Mouse (Mus musculus) Patski (cell line): ENCODE results near the gene 1700037C18Rik. TPM values are rescaled to one million over a fixed set of nuclear protein-coding genes. Genes with fewer than 3 reads are reported as not detected.

Experiments
- ATAC-seq: fragments of 100-300 bp; one replicate; pipeline ENCODE4 v1.8.0; 2021
- CTCF ChIA-PET: fragments of 350-600 bp; sonication (Branson Sonifier 250); formaldehyde crosslinking; loops from one replicate; lab custom pipeline; 2022; ENCODE audit warnings: inconsistent platforms; lab: Charles Lee
- POLR2A ChIA-PET: fragments of 350-600 bp; sonication (Branson Sonifier 250); formaldehyde crosslinking; loops from one replicate; lab custom pipeline; 2022; ENCODE audit warnings: antibody characterized with exemption, inconsistent platforms; lab: Charles Lee
- DNase-seq: peaks from one replicate; pipeline ENCODE4 v3.0.0-alpha.2; 2011; ENCODE audit warnings: low read depth, low spot score
- H3K27me3 ChIP-seq: fragments of 371-371 bp; one replicate; pipeline ENCODE4 v1.5.1; 2021
- CTCF ChIP-seq: fragments of 100-300 bp; IDR thresholded peaks from one replicate; pipeline ENCODE4 v1.5.1; 2021
- in situ Hi-C: fragments of 300-500 bp; cut with MboI; formaldehyde crosslinking; loops from 3 replicates; pipeline ENCODE4 v1.11.1; 2018; ENCODE audit warnings: low pct_unique_long_range_greater_than_20kb, mixed read lengths
- polyA plus RNA-seq: library from polyadenylated mRNA; unstranded; gene quantifications from one replicate; pipeline ENCODE4 v1.2.3, GENCODE M21; 2021

1700037C18Rik gene
- polyA plus RNA-seq, 1 experiment from 2014 or later, result 13.1 TPM

DNA sequence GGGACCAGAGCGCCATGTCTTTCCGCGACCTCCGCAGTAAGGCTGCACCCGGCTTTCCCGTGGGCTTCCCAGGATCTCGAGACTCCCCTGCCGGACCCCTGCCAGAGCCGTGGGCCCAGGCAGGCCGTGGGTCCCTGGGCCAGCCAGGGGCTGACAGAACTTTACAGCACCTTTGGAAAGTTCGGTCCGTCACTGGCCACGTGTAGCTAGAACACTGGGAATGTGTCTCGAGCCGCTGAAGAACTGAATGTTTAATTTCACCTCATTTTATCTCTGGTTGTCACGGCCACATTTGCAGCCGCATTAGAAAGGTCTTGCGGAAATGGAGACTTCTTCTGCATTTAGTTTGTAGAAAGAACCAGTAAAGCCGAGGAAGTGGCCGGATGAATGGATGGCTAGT is 629 bp upstream of the 1700037C18Rik start:
- H3K27me3 ChIP-seq, result no peaks in the 10 kb centered on the region
- in situ Hi-C loops, result loop anchor here (10.0 kb wide), 1 partner anchor 164 kb away; the partner anchor contains the start of gene Zfp263
- TF ChIP-seq CTCF, result no peak
- ATAC-seq (peak; percentile 42), DNase-seq (no peak)
- ChIA-PET POLR2A (no interaction called here), CTCF (interaction anchor here (0.8 to 2.2 kb wide), 9 partner anchors 8 to 166 kb away, joined by 3 to 7 read pairs (median 3); partner anchors contain the start of genes Olfr15 and Zfp263)

DNA sequence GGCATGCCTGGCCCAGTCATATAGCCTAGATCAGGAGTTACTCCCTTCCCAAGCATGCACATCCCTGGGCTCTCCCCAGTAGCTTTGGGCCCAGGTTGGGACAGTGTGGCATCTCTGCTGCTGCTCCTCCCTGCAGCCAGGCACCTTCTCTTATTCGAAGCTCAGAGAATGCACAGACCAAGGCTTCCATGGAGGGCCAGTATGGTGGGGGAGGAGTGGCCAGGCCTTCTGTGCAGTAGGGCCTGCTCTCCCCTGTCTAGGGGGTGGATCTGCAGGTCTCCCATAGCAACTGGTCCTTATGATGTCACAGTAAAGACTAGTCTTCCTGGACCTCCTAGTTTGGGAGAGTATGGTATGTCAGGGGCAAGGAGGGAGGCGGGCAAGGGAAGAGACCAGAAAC is 1.0 kb downstream of the 1700037C18Rik start:
- ATAC-seq (no peak), DNase-seq (no peak)
- TF ChIP-seq CTCF, result no peak
- ChIA-PET POLR2A (no interaction called here), CTCF (interaction anchor here (1.3 kb wide), 1 partner anchor 24 kb away, joined by 3 read pairs; no protein-coding TSS in a partner anchor)
- H3K27me3 ChIP-seq, result no peaks in the 10 kb centered on the region
- in situ Hi-C loops, result loop anchor here (10.0 kb wide), 1 partner anchor 163 kb away; the partner anchor contains the start of gene Zfp263

DNA sequence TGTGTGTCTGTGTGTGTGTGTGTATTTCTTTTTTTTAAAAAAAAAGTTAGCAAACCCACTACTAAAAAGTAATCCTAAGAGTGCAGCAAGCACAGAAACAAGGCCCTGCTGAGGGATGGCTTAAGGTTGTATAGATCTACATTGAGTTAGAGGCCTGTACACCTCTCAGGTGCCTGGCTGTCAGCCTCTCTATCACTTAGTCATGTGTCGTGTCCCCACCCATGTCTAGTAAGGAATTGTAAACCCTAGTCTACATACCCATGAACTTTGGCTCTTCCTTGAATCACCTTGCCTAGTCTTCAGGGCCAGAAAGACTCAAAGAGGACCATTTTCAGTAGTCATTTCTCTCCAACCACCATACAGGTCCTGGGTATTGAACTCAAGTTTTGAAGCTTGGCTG is 11.9 kb downstream of the 1700037C18Rik start:
- no peak for TF ChIP-seq CTCF
- POLR2A ChIA-PET, result no interaction called here
- ATAC-seq (no peak), DNase-seq (no peak)
- H3K27me3 ChIP-seq, result no peaks in the 10 kb centered on the region
- CTCF ChIA-PET, result interaction anchor here (0.9 to 1.2 kb wide), 2 partner anchors 9 to 63 kb away, joined by 3 read pairs; no protein-coding TSS in a partner anchor
- in situ Hi-C loops, result no loop called here

DNA sequence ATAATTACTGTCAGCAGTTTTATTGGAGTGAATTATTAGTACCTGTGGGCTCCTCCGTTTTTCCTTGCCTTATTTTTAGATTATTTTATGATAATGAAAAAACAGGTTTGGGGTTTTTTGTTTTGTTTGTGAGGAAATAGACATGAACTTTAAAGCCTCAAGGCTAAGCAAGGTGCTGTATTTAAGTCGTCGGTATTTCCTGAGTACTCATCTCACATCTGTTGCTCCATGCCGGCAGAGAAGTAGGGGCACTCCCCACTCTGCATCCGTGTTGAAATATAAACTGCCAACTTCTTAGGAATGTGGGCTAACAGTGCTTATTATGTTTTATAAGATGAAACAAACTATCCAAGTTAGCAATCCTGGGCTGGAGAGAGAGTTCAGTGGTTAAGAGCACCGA is 12.4 kb downstream of the 1700037C18Rik start:
- H3K27me3 ChIP-seq, result no peaks in the 10 kb centered on the region
- ATAC-seq (no peak), DNase-seq (no peak)
- no peak for TF ChIP-seq CTCF
- POLR2A ChIA-PET, result no interaction called here
- CTCF ChIA-PET, result interaction anchor here (1.2 kb wide), 1 partner anchor 9 kb away, joined by 3 read pairs; no protein-coding TSS in a partner anchor
- in situ Hi-C loops, result no loop called here

DNA sequence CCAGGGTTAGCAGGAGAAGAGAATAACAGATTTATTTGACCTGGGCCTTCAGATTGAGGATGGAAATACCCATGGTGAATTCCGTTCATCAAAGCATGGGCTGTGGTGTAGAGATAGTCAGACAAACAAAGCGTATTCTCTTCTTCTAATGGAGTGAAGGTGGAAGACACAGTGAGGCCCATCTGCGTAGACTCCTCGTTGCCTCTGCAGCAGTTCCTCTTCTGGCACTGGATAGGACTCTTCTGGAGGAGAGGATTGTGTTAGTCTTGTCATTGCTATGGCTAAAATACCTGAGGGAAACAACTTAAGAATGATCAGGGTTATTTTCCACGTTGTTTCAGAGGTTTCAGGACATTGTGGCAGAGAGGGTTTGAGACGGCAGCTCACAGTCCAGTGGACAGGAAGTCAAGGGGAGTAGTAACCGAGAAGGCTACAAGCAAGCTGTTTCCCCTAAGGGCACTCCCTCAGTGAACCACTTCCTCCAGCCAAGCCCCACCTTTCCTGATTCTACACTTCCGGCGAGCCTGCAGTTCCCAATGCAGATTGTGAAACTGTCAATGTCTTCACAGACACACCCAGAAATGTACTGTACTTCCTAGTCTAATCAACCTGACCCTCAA is 13.2 kb downstream of the 1700037C18Rik start:
- no peaks in the 10 kb centered on the region for H3K27me3 ChIP-seq
- in situ Hi-C loops, result no loop called here
- ATAC-seq, result no peak
- ChIA-PET POLR2A (no interaction called here), CTCF (no interaction called here)
- no peak for TF ChIP-seq CTCF
- DNase-seq, result no peak

DNA sequence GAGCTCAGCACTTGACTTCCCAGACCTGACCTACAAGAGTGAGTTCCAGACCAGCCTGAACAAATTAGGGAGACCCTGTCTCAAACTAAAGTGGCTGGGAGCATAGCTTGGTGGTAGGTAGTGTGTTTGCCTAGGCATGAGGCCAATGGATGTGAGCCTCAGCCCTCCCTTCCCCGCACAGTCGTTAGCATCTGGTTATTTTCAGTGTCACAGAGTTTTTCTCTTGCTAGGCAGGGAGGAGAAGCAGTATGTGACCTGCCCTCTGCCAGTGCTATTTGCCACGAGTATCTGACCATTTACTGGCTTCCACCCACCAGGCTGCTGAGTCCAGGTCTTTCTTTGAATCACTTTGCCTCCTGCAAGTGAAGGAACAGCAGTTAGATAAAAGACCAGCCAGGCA is 14.8 kb downstream of the 1700037C18Rik start:
- ChIA-PET POLR2A (no interaction called here), CTCF (no interaction called here)
- no peak for DNase-seq
- H3K27me3 ChIP-seq, result no peaks in the 10 kb centered on the region
- no peak for TF ChIP-seq CTCF
- in situ Hi-C loops, result no loop called here
- ATAC-seq, result no peak

DNA sequence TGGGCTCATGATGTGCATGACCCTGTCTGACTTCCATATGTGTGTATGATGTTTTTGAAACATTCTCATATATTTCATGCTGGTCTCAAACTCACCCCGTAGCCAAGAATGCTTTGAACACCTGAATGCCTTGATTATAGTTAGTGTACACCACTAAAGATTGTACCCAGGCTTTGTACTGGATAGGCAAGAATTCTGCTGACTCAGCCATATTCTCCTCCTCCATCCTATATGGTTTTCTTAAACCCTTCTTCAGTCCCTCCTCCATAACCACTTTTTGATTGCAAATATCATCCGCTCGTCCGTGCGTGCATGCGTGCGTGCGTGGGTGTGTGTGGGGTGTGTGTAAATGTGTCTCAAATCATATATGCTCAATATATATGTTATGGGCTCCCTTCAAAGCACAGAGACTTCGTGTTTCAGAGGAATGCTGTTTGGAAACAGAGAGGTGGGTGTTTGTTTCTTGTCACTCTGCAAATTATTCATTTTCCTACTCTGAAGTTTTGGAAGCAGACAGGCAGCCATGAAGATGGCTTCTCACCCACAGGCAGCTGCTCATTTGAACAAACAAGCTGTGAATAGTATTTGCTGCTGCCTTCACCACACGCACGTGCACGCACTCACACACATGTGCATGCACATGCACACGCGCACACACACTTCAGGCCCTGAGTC is 16.7 kb downstream of the 1700037C18Rik start:
- no peak for TF ChIP-seq CTCF

DNA sequence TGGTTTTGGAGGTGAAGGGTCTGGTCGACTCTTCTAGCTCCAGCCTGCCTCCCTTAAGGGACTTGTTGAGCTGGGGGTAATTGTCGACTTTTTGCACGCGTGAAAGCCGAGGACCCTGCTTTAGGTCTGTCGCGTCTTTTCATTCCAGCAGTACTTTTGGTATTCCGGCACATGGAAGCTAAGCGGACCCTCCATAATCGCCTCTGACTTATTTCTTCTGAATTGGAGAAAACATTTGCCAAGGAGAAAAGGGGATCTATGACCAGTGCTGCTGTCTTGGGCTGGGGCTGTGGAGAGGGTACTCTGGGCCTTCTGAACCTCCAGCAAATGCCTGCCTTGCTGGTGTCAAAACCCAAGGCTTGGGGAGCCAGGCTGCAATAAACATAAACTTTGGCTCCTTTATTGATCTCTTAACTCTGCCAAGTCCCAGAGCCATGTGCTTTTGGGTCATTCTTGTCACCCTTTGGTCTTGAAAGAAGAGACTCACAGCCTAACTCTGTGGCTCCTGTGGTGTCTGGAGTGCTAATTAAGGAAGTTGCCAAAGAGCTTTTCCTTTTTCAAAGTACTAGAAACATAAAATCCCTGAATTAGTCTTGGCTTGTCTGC is 23.3 kb downstream of the 1700037C18Rik start:
- DNase-seq (no peak), ATAC-seq (peak; percentile 8)
- ChIA-PET POLR2A (interaction anchor here (1.4 kb wide), 1 partner anchor 12 kb away, joined by 3 read pairs; the partner anchor contains the start of gene Naa60), CTCF (interaction anchor here (0.8 kb wide), 1 partner anchor 25 kb away, joined by 3 read pairs; no protein-coding TSS in a partner anchor)
- no peaks in the 10 kb centered on the region for H3K27me3 ChIP-seq
- no peak for TF ChIP-seq CTCF
- in situ Hi-C loops, result no loop called here

More for the DNA sequence above, 16.7 kb downstream of the 1700037C18Rik start:
- in situ Hi-C loops, result no loop called here
- no peaks in the 10 kb centered on the region for H3K27me3 ChIP-seq
- ChIA-PET CTCF (interaction anchor here (1.0 kb wide), 2 partner anchors 11 to 17 kb away, joined by 3 to 4 read pairs; partner anchors contain the start of genes 1700037C18Rik and Cluap1), POLR2A (no interaction called here)
- DNase-seq (no peak), ATAC-seq (no peak)

DNA sequence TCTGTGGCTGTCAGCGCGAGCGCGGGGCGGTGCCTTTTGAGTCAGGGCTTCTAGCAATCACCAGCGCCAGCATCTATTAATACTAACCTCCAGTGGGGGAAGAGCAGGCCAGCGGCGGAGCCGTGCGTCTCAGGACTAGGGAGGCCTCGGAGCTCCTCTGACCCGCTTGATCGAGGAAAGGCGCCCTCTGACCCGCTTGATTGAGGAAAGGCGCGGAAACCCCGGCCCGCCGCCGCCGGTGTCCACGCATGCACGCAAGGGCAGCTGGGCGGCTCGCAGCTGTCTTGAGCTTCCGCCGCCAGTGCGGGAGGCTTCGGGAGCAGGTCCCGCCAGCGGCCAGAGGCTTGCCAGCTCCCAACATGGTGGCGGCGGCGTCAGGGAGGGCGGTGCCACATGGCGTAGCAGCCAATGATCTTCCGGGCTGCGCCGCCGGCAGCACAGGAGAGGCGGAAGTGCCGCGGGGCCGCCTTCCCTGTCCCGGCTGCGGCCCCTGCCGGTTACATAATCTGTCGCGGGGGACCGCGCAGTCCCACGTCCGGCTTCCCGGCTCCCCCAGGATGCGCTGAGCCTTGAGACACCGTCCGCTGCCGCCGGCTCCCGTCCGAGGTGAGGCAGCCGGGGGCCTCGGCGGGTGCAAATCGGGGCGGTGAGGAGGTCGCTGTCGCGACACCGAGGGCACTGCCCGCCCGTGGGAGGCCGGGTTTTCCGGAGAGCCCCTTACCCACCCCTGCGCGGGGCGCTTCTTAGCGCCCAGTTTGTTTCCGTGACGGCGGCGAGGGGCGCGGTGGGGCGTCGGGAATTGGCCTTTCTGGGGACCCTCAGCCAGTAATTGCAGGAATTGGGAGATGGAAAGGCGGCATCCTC is 24.1 kb downstream of the 1700037C18Rik start, which contains the start of the genes Zfp597 and Gm20695:
Gene Zfp597 (minus strand): TSS at position 361 of the 864 bp plus-strand sequence.
Gene Gm20695 (plus strand): TSS at position 448 of the 864 bp plus-strand sequence.
- H3K27me3 ChIP-seq, result no peaks in the 10 kb centered on the region
- in situ Hi-C loops, result no loop called here
- peak; percentile 72 for TF ChIP-seq CTCF
- ATAC-seq (peak; percentile 96), DNase-seq (peak; percentile 51)
- ChIA-PET CTCF (interaction anchor here (1.2 kb wide), 1 partner anchor 22 kb away, joined by 3 read pairs; no protein-coding TSS in a partner anchor), POLR2A (interaction anchor here (0.6 to 1.4 kb wide), 2 partner anchors 12 to 181 kb away, joined by 3 read pairs; partner anchors contain the start of gene Naa60)
